Mouse (Mus musculus): Measurements from ENCODE around the gene Pdpn.
A peak's percentile ranks its signal among the peaks of the same experiment; 100 is the strongest.

Pdpn gene

DNA sequence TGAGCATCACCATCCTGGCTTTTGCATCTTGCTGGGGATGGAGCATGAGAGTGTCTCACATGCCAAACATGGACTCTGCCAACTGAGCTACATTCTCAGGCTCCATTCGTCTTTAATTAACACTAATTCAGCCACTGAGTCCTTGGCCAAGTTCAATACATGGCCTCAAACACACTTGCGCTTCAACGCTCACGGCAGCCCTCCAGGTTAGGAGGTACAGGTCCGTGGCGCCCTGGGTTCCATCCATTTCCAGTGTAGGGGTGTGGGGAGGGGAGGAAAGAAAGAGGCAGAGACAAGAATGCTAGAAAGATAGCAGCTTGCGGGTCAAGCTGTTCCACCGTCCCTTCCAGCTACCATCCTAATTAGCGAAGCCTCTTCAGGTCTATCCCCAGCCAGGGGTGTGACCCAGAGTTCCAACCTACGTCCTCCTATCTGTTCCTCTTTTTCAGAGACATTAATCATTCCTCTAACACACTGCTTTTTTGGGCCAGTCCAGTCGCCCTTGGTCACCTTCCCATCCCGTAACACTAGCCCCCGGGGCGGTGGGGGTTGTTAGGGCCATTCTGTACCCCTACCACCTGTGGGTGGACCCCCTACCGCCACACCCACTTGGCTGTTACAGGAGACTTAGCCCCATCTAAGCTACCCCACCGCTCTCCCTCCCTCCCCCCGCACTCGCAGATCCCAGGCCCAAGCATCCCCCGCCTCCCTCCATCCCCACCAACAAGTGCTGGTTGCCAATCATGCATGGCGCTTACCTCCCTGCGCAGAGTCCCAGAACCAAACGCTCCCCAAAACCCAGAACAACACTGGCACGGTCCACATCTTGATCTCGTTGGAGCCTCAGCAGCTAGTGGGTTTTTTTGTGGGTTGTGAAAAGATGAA lies 691 bp downstream of the Pdpn start:
- no peak for DNase-seq (ENCODE audit: low read depth, low spot score)

DNA sequence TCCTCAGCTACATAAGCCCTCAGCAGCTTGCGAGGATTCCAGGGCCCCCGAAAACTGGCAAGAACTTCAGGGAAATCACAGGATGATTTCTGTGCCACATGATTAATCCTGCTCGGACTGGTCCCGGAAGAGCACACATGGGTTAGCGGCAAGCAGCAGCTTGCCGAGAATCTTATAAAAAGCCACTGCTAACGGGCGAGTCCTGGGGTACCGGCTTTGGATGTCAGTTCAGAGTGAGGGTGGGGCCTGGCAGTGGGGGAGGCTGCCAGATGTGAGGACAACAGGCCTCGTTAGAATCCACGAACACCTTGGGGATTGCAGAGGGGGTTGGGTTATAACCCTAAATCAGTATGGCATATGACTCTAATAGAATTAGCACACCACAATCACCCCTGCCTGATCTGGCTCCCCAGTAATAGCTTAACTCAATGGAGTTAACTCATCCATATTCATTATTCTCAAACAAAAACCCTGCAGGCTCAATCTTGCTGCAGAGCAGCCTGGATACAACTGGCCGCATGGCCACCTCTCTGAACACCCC lies 2.3 kb downstream of the Pdpn start:
- no peak for DNase-seq (ENCODE audit: low read depth, low spot score)

DNA sequence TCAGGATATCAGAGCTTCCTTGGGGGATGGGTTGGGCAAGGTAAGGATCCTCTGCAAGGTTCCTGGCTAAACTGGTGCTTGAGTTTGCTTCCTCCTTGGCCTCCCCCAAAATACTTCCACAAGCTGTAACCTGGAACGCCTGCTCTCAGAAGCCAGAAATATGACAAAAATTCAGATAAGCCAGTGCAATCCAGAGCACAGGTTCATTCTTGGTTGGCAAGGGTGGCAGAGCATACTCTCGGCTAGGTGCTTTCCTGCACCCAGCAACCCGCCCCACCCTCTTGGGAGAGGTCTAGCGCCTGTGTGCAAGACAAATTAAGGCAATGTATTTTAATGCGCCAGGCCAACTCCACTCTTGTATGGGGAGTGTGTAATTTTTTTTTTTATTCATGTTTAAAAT lies 3.2 kb downstream of the Pdpn start:
- no peak for DNase-seq (ENCODE audit: low read depth, low spot score)

DNA sequence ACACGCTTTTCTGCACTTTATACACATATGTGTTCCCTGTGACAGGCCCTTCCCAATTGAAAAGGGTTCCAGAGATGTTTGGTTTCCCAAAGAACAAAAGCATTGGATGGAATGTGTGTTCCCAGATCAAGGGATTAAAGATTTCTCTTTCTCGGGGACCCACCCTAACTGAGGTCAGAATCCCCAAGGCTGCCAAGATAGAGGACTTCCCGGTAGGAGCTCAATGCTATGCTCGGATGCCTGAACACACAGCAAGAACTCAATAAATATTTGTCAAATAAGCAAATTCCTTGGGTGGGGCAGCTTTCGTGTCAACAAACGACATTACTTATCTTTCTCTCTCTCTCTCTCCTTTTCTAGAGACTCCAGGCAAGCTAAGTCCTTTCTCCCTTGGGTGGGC lies 5.0 kb downstream of the Pdpn start:
- no peak for DNase-seq (ENCODE audit: low read depth, low spot score)

- DNase-seq (ENCODE audit: low read depth, low spot score) = no peak
Observed at GRCm38 (mm10) chr4:143288880-143289279, 10.5 kb downstream of the Pdpn start.

DNA sequence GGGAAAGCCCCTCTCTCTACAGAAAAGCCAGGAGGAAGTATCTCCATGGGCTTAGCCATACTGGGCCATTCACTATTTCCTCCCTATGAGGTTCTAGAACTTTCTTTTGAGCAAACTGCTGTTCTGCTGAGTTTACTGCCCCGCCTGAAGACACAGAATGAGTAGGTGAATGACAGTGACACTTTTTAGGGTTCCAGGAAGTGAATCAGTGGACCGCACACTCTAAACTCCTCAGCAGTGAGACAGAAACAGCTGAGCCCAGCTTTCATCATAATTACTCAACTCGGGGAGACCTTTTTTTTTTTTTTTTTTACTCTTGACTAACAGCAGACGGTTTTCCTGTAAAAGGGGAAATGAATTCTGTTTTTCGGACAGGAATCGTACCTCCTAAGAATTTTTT lies 10.9 kb downstream of the Pdpn start:
- DNase-seq (ENCODE audit: low read depth, low spot score) = no peak

- DNase-seq (ENCODE audit: low read depth, low spot score) = no peak
Observed at GRCm38 (mm10) chr4:143287065-143287464, 12.3 kb downstream of the Pdpn start.

DNA sequence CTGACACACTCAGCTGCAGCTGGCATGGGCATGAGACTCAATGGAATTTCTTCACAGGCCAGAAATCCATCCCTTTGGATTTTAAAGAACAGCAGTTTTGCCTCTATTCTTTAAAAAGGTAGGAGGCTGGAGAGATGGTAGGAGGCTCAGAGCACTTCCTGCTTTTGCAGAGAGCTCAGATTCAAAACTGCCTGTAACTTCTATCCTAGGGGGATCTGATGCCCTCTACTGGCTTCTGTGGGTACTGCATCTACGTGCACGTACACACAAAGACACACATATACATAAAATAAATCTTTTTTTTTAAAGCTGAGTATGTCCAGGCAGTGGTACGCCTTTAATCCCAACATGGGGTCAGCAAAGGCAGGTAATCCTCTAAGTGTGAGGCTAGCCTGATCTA lies 19.2 kb downstream of the Pdpn start:
- no peak for DNase-seq (ENCODE audit: low read depth, low spot score)

- no peak for DNase-seq (ENCODE audit: low read depth, low spot score)
Observed at GRCm38 (mm10) chr4:143279661-143280060, 19.7 kb downstream of the Pdpn start.

- DNase-seq (ENCODE audit: low read depth, low spot score) = no peak
Observed at GRCm38 (mm10) chr4:143279016-143279415, 20.3 kb downstream of the Pdpn start.

GRCm38 (mm10) chr4:143278429-143278871 lies 20.9 kb downstream of the Pdpn start:
- no peak for DNase-seq (ENCODE audit: low read depth, low spot score)

DNA sequence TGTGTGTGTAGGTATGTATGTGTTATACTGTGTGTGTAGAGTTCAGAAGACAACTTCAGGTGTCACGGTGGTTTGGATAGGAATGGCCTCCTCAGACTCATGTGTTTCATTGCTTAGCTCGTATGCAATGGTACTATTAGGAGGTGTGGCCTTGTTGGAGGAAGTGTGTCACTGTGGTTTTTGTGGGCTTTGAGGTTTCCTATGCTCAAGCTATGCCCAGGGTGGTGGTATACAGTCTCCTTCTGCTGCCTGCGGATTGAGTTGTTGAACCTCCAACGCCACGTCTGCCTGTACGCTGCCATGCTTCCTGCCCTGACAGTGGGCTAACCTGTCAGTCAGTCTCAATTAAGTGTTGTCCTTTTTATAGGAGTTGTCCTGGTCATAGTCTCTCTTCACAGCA lies 22.0 kb downstream of the Pdpn start:
- no peak for DNase-seq (ENCODE audit: low read depth, low spot score)

DNA sequence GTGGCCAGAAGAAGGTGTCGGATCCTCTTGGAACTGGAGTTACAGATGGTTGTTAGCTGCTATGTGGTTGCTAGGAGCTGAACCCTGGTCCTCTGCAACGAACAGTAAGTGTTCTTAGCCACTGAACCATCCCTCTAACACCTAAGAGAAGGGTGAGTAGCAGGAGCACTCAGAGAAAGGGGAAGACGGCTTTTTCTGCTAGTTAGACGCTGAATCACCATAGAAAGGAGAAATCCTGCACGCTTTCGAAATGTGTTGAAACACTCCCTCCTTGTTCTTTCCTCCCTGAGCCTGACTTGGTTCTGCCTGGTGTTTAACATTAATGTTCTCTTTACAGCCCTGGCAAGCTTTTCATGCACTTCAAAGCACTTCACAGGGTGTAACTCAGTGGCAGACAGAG lies 27.8 kb downstream of the Pdpn start:
- DNase-seq (ENCODE audit: low read depth, low spot score) = no peak

DNA sequence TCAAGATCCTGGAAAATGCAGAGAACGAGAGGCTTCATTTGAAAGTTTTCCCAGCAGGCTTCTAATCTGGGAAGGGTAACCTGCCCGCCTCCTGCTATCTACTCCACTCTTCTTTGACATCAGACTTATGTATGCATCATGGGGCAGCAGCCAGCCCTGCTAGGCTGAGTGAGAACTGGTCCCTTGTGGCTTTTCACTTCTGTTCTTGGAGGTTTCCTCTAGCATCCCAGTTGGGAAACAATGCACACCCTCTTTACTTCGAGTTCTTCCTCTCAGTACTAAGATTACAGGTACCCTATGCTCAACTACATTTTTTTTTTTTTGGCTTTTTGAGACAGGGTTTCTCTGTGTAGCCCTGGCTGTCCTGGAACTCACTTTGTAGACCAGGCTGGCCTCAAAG lies 28.5 kb downstream of the Pdpn start:
- DNase-seq (ENCODE audit: low read depth, low spot score) = no peak

- no peak for DNase-seq (ENCODE audit: low read depth, low spot score)
Observed at GRCm38 (mm10) chr4:143262696-143263095, 36.7 kb downstream of the Pdpn start.

DNA sequence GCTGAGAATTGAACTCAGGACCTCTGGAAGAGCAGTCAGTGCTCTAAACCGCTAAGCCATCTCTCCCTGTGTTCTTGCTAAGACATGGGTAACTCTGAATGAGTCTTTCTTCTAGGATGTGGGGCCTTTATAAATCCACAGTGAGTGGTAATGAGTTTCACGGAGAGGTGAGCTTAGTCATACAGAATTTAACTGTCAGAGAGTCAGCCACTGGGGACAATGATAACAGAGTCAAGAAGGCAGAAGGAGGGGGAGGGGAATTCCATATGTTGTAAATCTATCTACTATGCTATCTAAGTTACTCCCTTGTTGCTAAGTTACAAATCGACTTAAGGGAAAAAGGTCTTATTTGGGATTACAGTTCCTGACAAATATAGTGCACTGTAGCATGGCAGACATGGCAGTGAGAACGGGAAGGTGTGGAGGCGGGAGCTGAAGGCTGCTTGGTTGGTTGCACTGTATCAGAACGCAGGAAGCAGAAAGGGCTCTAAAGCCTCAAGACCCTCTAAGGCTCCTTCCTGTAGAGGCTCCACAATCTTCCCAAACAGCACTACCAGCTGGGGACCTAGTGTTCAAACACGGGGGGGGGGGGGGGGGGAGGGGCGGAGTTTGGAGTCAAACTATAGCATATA lies 39.5 kb downstream of the Pdpn start:
- no peak for DNase-seq (ENCODE audit: low read depth, low spot score)

GRCm38 (mm10) chr4:143258517-143258916 lies 40.8 kb downstream of the Pdpn start:
- no peak for DNase-seq (ENCODE audit: low read depth, low spot score)

DNA sequence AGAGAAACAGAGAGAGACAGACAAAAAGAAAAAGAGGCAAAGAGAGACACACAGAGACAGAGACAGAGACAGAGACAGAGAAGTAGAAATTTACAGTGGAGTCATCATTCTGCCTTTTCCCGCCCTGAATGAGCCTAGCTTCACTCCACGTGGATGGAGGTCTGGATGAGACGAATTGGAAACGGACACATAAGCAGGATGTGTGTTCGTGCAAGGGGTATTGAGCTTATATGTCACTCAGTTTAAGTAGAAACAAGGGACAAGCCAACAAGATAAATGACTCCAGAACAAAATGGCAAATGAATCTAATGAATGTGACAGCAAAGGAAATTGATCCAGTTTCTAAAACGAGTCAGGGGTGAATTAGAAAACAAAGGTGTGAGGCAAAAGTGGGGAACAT lies 41.4 kb downstream of the Pdpn start:
- no peak for DNase-seq (ENCODE audit: low read depth, low spot score)

- no peak for DNase-seq (ENCODE audit: low read depth, low spot score)
Observed at GRCm38 (mm10) chr4:143255541-143255940, 43.8 kb downstream of the Pdpn start.

- DNase-seq (ENCODE audit: low read depth, low spot score) = no peak
Observed at GRCm38 (mm10) chr4:143253356-143253755, 46.0 kb downstream of the Pdpn start.

DNA sequence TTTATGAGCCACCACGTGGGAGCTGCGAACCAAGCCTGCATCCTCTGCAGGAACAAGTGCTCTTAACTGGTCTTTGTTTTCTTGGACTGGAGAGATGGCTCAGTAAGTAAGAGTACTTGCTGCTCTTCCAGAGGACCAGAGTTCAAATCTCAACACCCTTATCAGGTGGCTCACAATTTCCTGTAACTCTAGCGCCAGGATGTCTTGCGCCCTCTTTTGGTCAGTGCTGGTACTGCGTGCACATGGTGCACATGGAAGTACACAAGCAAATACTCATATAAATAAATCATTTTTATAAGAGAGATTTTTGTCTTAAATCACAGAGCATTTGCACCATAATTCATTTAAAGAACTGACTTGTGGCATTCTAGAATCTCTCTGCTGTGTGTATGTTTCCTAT lies 51.3 kb downstream of the Pdpn start:
- DNase-seq (ENCODE audit: low read depth, low spot score) = peak; percentile 19

GRCm38 (mm10) chr4:143241294-143241693 lies 58.1 kb downstream of the Pdpn start:
- DNase-seq (ENCODE audit: low read depth, low spot score) = no peak
